Mouse (Mus musculus) spleen, postnatal 14 days (tissue): Measurements from ENCODE around the gene Adam11.

Source experiments
- DNase-seq, 2 experiments: peaks; one replicate each; pipeline ENCODE4 v3.0.0; 2021 to 2022; ENCODE audit warnings: low spot score in 2 of 2

The Adam11 gene

DNA sequence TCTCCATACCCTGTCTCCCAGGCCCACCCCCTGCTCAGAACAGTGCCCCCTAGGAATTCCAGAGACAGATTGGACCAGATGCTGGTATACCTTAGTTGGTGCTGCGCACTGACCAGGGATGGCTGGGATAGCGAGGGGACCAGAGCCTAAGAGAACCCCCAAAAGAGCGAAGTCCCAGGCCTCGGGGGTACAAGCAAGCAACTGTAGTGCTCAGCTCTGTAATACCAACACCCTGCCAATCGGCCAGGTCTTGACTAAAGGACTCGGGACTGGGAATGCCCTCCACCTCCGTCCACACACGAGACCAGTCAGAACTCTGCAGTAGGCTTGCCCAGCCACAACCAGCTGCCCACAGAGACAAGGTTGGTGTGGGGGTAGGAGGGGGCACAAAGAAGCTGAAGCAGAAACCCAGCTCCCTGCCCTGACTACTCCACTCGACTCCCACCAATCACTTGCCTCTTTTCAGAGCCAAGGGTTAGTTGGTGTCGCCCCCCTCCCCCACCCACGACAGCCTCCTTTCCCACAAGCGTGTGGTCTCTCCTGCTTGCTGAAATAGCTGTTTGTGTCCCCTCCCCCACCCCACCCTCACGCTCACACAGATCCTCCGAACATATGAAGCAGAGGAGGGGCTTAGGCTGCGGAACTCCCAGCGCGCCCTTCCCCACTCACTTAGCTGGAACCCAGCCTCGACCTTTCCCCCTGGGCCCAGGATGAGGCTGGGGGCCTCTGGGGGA, 7.5 kb upstream of the Adam11 start:
- DNase-seq, result no peak

- no peak for DNase-seq
Observed at GRCm38 (mm10) chr11:102754416-102754815, 6.8 kb upstream of the Adam11 start.

DNA sequence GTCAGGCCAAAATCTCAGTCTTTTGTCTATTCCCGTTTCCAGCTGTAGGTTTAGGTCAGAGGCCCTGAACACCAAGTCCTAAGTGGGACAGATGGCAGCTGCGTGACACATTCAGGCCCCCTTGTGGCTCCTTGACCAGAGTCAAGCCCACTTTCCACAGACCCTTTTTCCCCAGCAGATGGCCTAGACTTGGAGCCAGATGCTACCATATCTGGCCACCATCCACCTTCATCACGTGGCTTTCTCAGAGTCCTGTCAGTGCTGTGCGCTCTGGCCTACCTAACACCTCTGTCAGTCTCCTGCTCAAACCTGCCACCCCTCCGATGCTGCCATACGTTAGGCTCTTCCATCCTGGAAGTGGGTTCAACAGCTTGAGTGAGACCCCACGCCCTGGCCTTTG, 5.8 kb upstream of the Adam11 start:
- no peak for DNase-seq

- no peak for DNase-seq
Observed at GRCm38 (mm10) chr11:102758977-102759376, 2.3 kb upstream of the Adam11 start.

DNA sequence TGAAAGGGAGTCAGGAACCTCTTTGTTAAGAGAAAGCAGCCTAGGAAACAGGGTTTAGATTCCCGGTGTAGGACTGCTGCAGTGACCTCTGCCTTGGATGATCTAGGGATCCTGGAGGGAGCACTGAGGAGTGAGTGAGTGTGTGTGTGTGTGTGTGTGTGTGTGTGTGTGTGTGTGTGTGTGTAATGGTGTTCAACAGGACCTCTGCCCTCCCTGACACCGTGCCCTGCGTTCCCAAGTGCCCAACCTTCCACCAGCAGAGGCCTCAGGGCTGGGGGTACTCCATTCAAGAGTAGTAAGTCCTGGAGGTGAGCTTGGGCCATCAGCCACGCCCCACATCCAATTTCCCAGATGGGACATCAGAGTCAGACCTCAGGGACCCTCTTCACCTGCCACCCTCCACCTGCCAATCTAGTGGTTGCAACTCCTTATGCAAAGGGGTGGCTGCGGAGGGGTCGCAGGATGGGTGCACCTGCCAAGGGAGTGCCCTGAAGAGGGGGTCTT, 382 bp upstream of the Adam11 start:
- DNase-seq, result no peak

DNA sequence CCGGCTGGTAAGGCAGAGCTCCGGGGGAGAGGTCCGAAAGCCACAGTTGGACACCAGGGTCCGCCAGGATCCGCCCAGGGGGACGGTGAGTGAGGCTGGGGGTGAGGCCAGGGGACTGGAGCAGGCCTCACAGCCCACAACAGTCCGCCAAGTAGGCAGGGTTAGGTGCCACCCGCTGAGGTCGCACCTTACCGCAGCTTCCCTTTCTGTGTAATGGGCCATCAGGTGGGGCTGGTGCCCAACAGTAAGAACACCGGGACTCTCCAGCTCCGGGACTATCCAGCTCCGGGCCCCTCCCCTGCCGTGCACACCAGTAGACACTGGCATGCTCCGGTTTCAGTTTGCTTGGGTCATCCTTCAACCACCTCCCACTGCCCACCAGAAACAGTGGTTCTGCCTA, 1.0 kb downstream of the Adam11 start:
- DNase-seq, result no peak

DNA sequence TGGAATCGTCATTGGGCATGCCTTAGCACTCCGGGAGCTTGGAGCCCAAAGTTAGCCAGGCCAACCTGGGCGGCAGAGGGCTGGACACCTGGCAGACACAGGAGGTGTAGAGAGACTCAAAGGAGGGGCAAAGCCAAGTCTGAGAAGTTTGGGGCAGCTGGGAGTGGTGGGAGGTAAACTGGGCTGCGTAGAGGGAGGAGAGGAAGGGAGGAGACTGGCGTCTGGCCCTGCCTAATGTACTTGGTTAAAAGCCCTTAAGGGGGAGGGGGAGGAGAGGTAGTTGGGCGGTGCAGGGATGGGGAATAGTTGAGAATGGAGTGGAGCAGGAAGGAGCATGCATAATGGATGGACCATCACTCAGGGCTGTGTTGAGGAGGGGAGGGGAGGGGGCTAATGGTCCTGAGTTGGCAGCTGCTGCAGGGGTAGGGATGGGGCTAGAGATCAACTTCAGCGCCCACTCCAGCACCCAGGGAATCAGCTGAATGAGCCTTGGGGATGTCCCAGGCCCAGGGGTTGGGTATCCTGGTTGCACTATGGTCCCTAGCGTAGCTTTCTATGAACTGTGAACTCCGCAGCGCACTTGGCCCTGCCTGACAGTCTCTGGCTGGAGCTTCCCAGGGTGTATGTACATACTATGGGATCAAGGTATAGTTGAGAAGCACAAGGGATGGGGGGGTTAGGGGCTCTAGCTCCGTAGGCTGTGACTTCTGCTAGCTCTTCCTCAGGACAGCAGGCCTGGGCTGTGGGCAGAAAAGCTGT, 1.9 kb downstream of the Adam11 start:
- no peak for DNase-seq

DNA sequence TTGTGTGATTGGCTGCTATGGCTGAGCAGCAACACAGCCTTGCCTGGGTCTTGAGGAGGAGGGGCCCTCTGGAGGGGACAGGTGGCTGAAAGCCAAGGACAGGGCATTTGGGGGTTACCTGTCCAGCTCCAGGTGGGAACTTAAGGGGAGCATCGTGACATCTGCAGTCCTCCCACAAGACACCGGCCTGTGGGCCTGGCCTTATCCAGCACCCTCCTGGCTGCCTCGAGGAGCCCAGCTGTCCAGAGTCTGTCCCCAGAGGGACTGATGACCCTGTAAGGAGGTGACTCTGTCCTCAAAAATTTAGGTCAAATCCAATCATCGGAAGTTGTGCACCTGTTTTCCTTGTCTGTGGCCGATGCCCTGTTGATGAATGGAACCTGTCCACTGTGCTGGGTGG, 4.2 kb downstream of the Adam11 start:
- DNase-seq, result no peak

DNA sequence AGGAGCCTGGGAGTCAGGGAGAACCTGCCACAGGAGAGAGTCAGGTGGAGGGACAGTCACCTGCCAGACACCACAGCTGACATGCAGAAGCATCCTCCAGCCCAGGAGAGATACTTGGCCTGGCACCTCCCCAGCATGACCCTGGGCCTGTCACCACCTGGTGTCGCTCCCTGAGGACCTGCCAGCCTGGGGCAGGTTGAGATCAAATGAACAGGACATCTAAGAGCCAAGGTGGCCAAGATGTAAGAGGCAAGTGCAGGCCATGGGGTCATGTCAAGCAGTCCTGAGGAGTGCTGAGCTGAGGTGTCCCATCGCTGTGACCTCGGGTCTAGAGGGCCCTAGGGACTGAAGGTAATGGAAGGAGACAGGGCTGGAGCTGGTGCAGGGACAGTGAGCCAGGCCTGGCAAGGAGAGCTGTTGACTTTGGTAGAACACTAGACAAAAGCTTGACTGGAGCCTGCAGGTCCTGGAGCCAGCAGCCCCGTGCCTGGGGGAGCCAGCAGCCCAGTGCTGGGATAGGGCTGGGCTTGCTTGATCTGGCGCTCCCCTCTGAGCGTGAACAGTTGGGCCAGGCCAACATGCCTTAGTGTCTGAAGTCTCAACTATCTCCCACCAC, 5.9 kb downstream of the Adam11 start:
- no peak for DNase-seq

DNA sequence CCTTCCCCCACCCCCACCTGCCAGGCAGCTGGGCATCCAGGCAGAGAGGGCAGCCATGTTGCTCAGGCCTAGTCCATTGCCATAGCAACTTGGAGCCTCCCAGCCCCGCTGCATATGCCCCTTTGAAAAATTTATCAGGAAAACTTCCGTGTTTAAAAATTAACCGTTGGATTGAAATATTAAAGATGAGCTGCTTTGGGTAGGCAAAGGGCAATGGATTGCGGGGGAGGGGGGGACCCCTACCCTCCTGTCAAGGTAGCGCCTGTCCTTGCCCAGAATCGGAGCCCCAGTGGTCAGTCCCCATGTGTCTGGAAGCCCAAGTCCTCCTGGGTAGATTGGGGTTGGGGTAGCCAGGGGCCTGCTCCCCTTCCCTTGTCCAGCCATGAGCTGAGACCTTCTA, 7.9 kb downstream of the Adam11 start:
- DNase-seq, result no peak

- no peak for DNase-seq
Observed at GRCm38 (mm10) chr11:102769993-102770661, 8.9 kb downstream of the Adam11 start.

- DNase-seq, result no peak
Observed at GRCm38 (mm10) chr11:102770662-102771435, 9.6 kb downstream of the Adam11 start.

DNA sequence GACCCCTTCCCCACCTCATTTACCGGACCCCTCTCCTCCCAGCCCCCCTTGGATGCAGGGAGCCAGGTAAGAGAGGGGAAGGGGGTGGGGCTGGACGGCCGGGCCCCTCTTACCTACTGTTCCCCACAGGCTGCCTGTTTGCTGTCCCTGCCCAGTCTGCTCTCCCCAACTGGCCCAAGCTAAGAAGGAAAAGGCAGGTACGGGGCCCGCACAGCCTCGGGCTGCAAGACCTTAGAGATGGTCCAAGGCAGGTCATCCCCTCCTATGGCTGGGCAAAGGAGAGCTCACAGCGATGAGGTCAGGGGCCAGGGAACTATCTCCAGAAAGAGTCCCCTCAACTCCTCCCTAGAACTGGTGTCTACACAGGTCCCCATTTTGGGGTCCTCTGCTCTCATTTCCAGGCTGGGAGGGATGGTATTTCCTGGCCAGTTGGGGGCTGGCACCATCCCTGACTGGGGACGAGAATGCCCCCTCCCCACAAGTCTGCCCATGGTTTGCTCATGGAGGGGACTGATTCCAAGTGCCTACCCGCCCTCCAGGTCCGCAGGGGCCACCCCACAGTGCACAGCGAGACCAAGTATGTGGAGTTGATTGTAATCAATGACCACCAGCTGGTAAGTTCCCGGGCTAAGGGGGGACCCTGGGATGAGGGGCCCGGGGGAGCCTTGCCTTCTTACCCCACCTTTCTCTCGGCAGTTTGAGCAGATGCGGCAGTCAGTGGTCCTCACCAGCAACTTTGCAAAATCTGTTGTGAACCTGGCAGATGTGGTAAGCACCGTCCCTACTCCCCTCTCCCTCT, 10.9 kb downstream of the Adam11 start:
- DNase-seq, result no peak

GRCm38 (mm10) chr11:102772771-102773700, 11.8 kb downstream of the Adam11 start:
- no peak for DNase-seq

DNA sequence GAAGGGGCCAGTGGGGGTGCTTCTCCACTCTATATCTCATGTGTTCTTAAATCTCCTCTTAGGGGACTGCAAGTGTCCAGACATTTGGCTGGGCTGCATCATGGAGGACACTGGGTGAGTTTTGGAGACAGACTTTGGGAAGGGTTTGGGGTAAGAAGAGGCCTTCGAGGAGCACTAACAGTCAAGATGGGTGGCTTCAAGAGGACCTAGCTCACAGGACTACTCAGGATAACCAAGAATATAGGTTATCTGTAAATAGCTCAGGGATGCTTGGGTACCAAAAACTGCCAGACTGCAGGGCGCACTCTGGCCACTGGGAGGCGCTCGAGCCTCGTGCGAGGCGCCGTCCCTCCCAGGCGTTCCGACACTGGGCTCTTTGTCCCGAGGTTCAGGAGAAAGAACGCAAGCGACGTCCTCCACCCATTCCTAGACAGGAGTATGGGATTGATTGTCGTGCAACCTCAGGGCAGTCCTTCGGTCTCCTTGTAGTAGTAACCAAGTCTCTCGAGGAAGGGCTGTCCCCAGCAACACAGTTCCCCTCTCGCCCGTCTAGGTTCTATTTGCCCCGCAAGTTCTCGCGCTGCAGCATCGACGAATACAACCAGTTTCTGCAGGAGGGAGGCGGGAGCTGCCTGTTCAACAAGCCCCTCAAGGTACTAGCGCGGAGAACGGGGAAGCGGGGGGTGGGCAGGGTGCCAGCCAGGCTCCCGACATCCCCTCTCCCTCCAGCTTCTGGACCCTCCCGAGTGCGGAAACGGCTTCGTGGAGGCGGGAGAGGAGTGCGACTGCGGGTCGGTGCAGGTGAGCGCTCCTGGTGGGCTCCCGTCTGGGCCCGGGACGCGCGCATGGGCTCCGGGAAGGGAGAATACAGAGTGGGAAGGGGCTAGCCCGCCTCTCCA, 12.7 kb downstream of the Adam11 start:
- DNase-seq, result peak; percentile 45 to 69

DNA sequence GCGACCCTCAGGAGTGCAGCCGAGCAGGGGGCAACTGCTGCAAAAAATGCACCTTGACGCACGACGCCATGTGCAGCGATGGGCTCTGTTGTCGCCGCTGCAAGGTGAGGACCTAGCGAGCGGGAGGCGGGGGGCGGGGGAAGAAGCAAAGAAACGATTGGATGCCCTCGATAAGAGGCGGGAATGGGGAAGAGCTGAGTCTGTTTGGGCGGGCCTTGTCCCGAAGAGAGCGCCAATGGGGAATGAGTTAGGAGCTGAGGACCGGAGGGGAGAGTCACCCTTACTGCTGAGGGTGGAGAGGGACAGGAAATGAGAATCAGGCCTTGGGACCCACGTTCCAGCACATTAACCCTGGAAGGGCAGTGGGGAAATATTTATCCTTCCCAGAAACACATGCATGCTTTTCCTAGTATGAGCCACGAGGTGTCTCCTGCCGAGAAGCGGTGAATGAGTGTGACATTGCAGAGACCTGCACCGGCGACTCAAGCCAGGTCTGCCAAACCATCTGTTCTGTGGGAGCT, 13.4 kb downstream of the Adam11 start:
- DNase-seq, result no peak

- no peak for DNase-seq
Observed at GRCm38 (mm10) chr11:102777598-102777997, 16.4 kb downstream of the Adam11 start.

- DNase-seq, result no peak
Observed at GRCm38 (mm10) chr11:102778165-102778564, 16.9 kb downstream of the Adam11 start.
